Mouse (Mus musculus): ENCODE results near the gene Macf1.

GRCm38 (mm10) chr4:123655245-123655644 lies 28.9 kb downstream of the Macf1 start:
- TF ChIP-seq CTCF (IDR thresholded peaks at IDR 0.05; ENCODE audit: extremely low read depth, insufficient read depth, low read length), result no peak
- no peak for TF ChIP-seq POLR2A (IDR thresholded peaks at IDR 0.05; ENCODE audit: extremely low read depth, insufficient read depth, low read length)
